Mouse (Mus musculus) heart, embryonic 13.5 days (tissue): ENCODE data around the gene Cops3. TPM values are rescaled to one million over a fixed set of nuclear protein-coding genes. Genes with fewer than 3 reads are reported as not detected.
A peak's percentile ranks its signal among the peaks of the same experiment; 100 is the strongest.
"Not testable (repeated sequence)": the region's sequence is repeated elsewhere in the genome, so short reads cannot be mapped to it uniquely, and the experiment has no call there.

Experiments used
- ATAC-seq: fragments of 200-750 bp; cut with Nextera tagmentation; 2 replicates; pipeline ENCODE4 v1.8.0; 2017; ENCODE audit warnings: moderate TSS enrichment; ENCODE audit not compliant: insufficient number of reproducible peaks, low FRiP score, low TSS enrichment; ENCODE audit errors: extremely low read depth
- H3K27ac ChIP-seq: fragments of 300-500 bp; sonication (generic); replicated peaks from 2 replicates; pipeline ENCODE4 v1.5.1; 2015; ENCODE audit warnings: moderate library complexity, mild to moderate bottlenecking, inconsistent platforms
- H3K27me3 ChIP-seq: fragments of 300-500 bp; sonication (generic); replicated peaks from 2 replicates; pipeline ENCODE4 v1.6.1; 2015; ENCODE audit warnings: mild to moderate bottlenecking, inconsistent platforms
- H3K36me3 ChIP-seq: fragments of 300-500 bp; sonication (generic); 2 replicates; pipeline ENCODE4 v1.6.1; 2015; ENCODE audit warnings: mild to moderate bottlenecking, inconsistent platforms
- H3K4me1 ChIP-seq: fragments of 300-500 bp; sonication (generic); 2 replicates; pipeline ENCODE4 v1.6.1; 2015; ENCODE audit warnings: inconsistent platforms
- H3K4me2 ChIP-seq: fragments of 300-500 bp; sonication (generic); 2 replicates; pipeline ENCODE4 v1.6.1; 2015; ENCODE audit warnings: inconsistent platforms, mild to moderate bottlenecking, moderate library complexity
- H3K4me3 ChIP-seq: fragments of 300-500 bp; sonication (generic); 2 replicates; pipeline ENCODE4 v1.5.1; 2015; ENCODE audit warnings: moderate library complexity, mild to moderate bottlenecking, inconsistent platforms
- H3K9ac ChIP-seq: fragments of 300-500 bp; sonication (generic); 2 replicates; pipeline ENCODE4 v1.6.1; 2015; ENCODE audit warnings: inconsistent platforms, mild to moderate bottlenecking, moderate library complexity
- H3K9me3 ChIP-seq: fragments of 300-500 bp; sonication (generic); 2 replicates; pipeline ENCODE4 v1.6.1; 2016; ENCODE audit warnings: inconsistent platforms
- WGBS: fragments of 180-500 bp; shearing (Covaris S2); methylation state at CpG from one replicate; pipeline ENCODE4 v1.1.7; 2015; ENCODE audit warnings: mixed read lengths; 5-methylcytosine and 5-hydroxymethylcytosine counted together
- polyA plus RNA-seq: library from polyadenylated mRNA; unstranded; fragments of >200 nt; fragmentation: Nextera tagmentation; extraction: Ambion mirVana; gene quantifications from 2 replicates; pipeline ENCODE4 v1.2.1, GENCODE M21; 2015

Cops3 gene
- polyA plus RNA-seq, 1 experiment from 2014 or later = 152 TPM

- Histone ChIP-seq H3K36me3 (peaks cover 15% of the 10 kb centered on the region), H3K4me3 (no peak overlapping the region), H3K4me1 (peaks cover 23% of the 10 kb centered on the region), H3K9ac (no peak overlapping the region), H3K27ac (no peak overlapping the region), H3K9me3 (no peaks in the 10 kb centered on the region), H3K27me3 (no peaks in the 10 kb centered on the region), H3K4me2 (no peak overlapping the region)
- WGBS = 93% methylated on average over 11 of the region's 11 CpGs
- ATAC-seq = no peak
These were observed 6.7 kb upstream of the Cops3 start for GRCm38 (mm10) chr11:59846311-59846710.

GRCm38 (mm10) chr11:59839008-59839458 lies 605 bp downstream of the Cops3 start, which contains the start of gene Nt5m:
Gene Nt5m, plus strand, starts transcription at chr11:59839447.
- peaks cover 35% of the 10 kb centered on the region for H3K36me3 ChIP-seq
- peak within 1 kb of the TSS; percentile 95 for H3K4me3 ChIP-seq
- H3K27me3 ChIP-seq = no peaks in the 10 kb centered on the region
- peak within 1 kb of the TSS; percentile 96 for H3K9ac ChIP-seq
- H3K4me1 ChIP-seq = peaks cover 23% of the 10 kb centered on the region
- ATAC-seq = peak; percentile 96
- peak within 1 kb of the TSS; percentile 98 for H3K27ac ChIP-seq
- no peaks in the 10 kb centered on the region for H3K9me3 ChIP-seq
- 0% methylated on average over 24 of the region's 24 CpGs for WGBS
- peak within 1 kb of the TSS; percentile 83 for H3K4me2 ChIP-seq

- 57% methylated on average over 4 of the region's 4 CpGs for WGBS
- no peak for ATAC-seq
These were observed 1.2 kb downstream of the Cops3 start for GRCm38 (mm10) chr11:59838426-59838825.

DNA sequence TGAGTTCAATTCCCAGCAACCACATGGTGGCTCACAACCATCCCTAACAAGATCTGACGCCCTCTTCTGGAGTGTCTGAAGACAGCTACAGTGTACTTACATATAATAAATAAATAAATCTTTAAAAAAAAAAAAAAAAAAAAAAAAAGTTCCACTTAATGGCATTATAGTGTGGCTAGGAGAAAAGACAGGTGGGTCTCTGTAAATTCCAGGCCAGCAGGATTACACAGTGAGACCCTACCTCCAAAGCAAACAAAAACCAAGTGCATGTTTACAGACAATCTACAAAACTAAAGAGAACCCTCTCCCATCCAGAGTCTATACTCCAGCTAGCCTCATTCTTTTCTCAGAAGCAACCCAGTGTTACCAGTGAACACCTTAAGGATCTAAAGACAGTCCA lies 1.8 kb downstream of the Cops3 start:
- peaks cover 43% of the 10 kb centered on the region for H3K36me3 ChIP-seq
- not testable (repeated sequence) for ATAC-seq, H3K9me3 ChIP-seq, H3K27me3 ChIP-seq, H3K27ac ChIP-seq
- WGBS = no CpG with 5 or more reads among the region's 1 CpGs
- peak overlapping the region; percentile 95 for H3K4me3 ChIP-seq
- peaks cover 23% of the 10 kb centered on the region for H3K4me1 ChIP-seq
- peak overlapping the region; percentile 83 for H3K4me2 ChIP-seq
- peak overlapping the region; percentile 96 for H3K9ac ChIP-seq

More at GRCm38 (mm10) chr11:59838426-59838825, 1.2 kb downstream of the Cops3 start:
- H3K27ac ChIP-seq = peak overlapping the region; percentile 98
- peaks cover 39% of the 10 kb centered on the region for H3K36me3 ChIP-seq
- H3K27me3 ChIP-seq = no peaks in the 10 kb centered on the region
- peaks cover 23% of the 10 kb centered on the region for H3K4me1 ChIP-seq
- peak overlapping the region; percentile 83 for H3K4me2 ChIP-seq
- H3K4me3 ChIP-seq = peak overlapping the region; percentile 95
- H3K9ac ChIP-seq = peak overlapping the region; percentile 96
- H3K9me3 ChIP-seq = no peaks in the 10 kb centered on the region

GRCm38 (mm10) chr11:59821625-59822024 lies 18.0 kb downstream of the Cops3 start:
- ATAC-seq = no peak
- Histone ChIP-seq H3K9ac (no peak overlapping the region), H3K4me2 (no peak overlapping the region), H3K27me3 (no peaks in the 10 kb centered on the region), H3K4me1 (no peaks in the 10 kb centered on the region), H3K27ac (no peak overlapping the region), H3K9me3 (no peaks in the 10 kb centered on the region), H3K4me3 (no peak overlapping the region), H3K36me3 (peaks cover 98% of the 10 kb centered on the region)
- WGBS = 87% methylated on average over 3 of the region's 3 CpGs

GRCm38 (mm10) chr11:59817916-59818315 lies 21.7 kb downstream of the Cops3 start:
- 97% methylated on average over 3 of the region's 3 CpGs for WGBS
- H3K4me1 ChIP-seq = no peaks in the 10 kb centered on the region
- no peaks in the 10 kb centered on the region for H3K27me3 ChIP-seq
- H3K4me3 ChIP-seq = no peak overlapping the region
- no peak overlapping the region for H3K9ac ChIP-seq
- peaks cover 75% of the 10 kb centered on the region for H3K36me3 ChIP-seq
- no peak overlapping the region for H3K4me2 ChIP-seq
- H3K27ac ChIP-seq = no peak overlapping the region
- H3K9me3 ChIP-seq = no peaks in the 10 kb centered on the region
- ATAC-seq = no peak

- 83% methylated on average over 6 of the region's 6 CpGs for WGBS
- Histone ChIP-seq H3K36me3 (peaks cover 54% of the 10 kb centered on the region), H3K27me3 (no peaks in the 10 kb centered on the region), H3K27ac (no peak overlapping the region), H3K4me1 (peaks cover 11% of the 10 kb centered on the region), H3K9me3 (no peaks in the 10 kb centered on the region), H3K9ac (no peak overlapping the region), H3K4me2 (no peak overlapping the region), H3K4me3 (no peak overlapping the region)
- ATAC-seq = no peak
These were observed 24.1 kb downstream of the Cops3 start for GRCm38 (mm10) chr11:59815482-59816065.

DNA sequence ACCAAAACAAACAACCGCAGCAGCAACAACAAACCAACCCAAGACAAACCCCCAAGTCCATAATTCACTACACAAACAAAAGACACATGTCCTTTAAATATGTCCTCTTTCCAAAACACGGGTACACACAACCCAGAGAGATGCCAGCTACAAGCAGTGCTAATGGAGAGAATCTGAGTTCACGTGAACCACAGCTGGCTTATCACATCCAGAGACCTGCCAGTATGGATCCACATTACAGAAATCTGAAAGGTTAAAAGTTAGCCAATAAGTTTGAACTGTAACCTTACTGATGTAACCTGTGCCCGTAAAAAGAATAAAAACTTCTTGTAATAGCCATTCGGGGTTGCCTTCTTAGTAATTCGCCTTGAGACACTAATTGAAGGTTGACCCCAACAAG lies 24.7 kb downstream of the Cops3 start:
- H3K4me2 ChIP-seq = no peak overlapping the region
- WGBS = 86% methylated on average over 6 of the region's 6 CpGs

GRCm38 (mm10) chr11:59814311-59814710 lies 25.3 kb downstream of the Cops3 start:
- Histone ChIP-seq H3K4me2 (no peak overlapping the region), H3K4me1 (peaks cover 12% of the 10 kb centered on the region), H3K9me3 (no peaks in the 10 kb centered on the region), H3K36me3 (peaks cover 41% of the 10 kb centered on the region), H3K9ac (no peak overlapping the region), H3K4me3 (no peak overlapping the region), H3K27ac (no peak overlapping the region), H3K27me3 (no peaks in the 10 kb centered on the region)
- 85% methylated on average over 1 of the region's 1 CpGs for WGBS
- ATAC-seq = no peak

More for the DNA sequence above, 24.7 kb downstream of the Cops3 start:
- ATAC-seq = no peak
- no peak overlapping the region for H3K27ac ChIP-seq
- H3K27me3 ChIP-seq = no peaks in the 10 kb centered on the region
- H3K4me1 ChIP-seq = peaks cover 12% of the 10 kb centered on the region
- no peaks in the 10 kb centered on the region for H3K9me3 ChIP-seq
- H3K36me3 ChIP-seq = peaks cover 47% of the 10 kb centered on the region
- no peak overlapping the region for H3K4me3 ChIP-seq
- no peak overlapping the region for H3K9ac ChIP-seq

DNA sequence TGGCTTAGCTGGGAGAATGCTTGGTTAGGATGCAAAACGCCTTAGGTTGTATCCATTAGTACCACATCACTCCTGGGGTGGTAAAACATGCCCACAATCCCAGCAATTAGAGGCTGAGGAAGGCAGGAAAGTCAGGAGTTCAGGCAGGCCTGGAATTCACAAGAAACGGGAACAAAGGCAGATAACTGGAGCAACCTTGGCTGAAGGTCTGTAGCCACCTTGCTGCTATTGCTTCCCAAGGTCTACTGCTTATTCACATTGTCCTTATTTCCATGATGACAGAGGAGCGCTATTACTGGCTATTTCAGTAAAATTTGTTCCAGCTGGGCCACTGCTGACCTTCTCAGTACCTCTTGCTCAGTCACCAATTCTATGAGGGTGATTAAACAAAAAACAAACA lies 26.4 kb downstream of the Cops3 start:
- WGBS = 59% methylated on average over 3 of the region's 3 CpGs
- peaks cover 20% of the 10 kb centered on the region for H3K4me1 ChIP-seq
- no peak overlapping the region for H3K9ac ChIP-seq
- no peaks in the 10 kb centered on the region for H3K9me3 ChIP-seq
- no peaks in the 10 kb centered on the region for H3K27me3 ChIP-seq
- ATAC-seq = no peak
- no peak overlapping the region for H3K4me2 ChIP-seq
- H3K36me3 ChIP-seq = peaks cover 31% of the 10 kb centered on the region
- no peak overlapping the region for H3K27ac ChIP-seq
- H3K4me3 ChIP-seq = no peak overlapping the region

GRCm38 (mm10) chr11:59811211-59811610 lies 28.4 kb downstream of the Cops3 start:
- 0 out of 2 replicates have a peak overlapping the region, but pooled peaks have one; percentile 96 for H3K27ac ChIP-seq
- H3K27me3 ChIP-seq = no peaks in the 10 kb centered on the region
- peak overlapping the region; percentile 21 for H3K9ac ChIP-seq
- 54% methylated on average over 4 of the region's 4 CpGs for WGBS
- H3K4me2 ChIP-seq = peak overlapping the region; percentile 79
- H3K4me1 ChIP-seq = peaks cover 28% of the 10 kb centered on the region
- no peak for ATAC-seq
- H3K36me3 ChIP-seq = peaks cover 27% of the 10 kb centered on the region
- H3K9me3 ChIP-seq = no peaks in the 10 kb centered on the region
- peak overlapping the region; percentile 61; the same call in 1 of the 2 replicates for H3K4me3 ChIP-seq
